Mouse (Mus musculus) layer of hippocampus, postnatal 14 days (tissue): ENCODE measurements around the gene Rhox2g. TPM values are rescaled to one million over a fixed set of nuclear protein-coding genes. Genes with fewer than 3 reads are reported as not detected.
"Not testable (repeated sequence)": the region's sequence is repeated elsewhere in the genome, so short reads cannot be mapped to it uniquely, and the experiment has no call there.

ENCODE experiments used
- DNase-seq, 2 experiments: peaks; one replicate each; pipeline ENCODE4 v3.0.0; 2021 to 2022; ENCODE audit warnings: low spot score in 2 of 2, mixed read lengths in 1 of 2
- long read RNA-seq, 2 experiments: library from polyadenylated mRNA; stranded (forward); transcript quantifications; one replicate each; pipeline ENCODE4 v2.0.0; 2021
- total RNA-seq, 2 experiments: library from RNA; stranded (reverse); gene quantifications; 2 replicates each; pipeline ENCODE4 v1.2.3; 2021

The Rhox2g gene
- not detected for total RNA-seq
- long read RNA-seq, experiment 1 = 0 reads
- long read RNA-seq, experiment 2 = 0 reads

DNA sequence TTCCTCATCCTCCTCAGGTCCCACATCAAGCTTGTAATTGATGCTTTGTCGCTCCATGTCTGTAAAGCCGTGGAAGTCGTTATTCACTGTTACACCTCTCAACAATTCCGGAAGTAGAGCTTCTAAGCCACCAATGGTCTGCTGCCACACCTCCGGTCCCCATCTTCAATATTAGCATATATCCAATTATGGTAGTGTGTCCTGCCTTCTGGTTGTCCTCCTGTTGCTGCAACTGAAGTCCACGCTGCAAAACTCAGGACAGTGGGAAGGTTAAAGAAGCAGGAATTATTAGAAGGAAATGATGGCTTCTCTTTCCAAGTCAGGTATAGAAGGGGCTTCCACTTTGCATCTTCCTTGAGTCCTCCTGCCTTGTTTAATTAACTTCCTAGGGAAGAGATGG lies at the start of gene Rhox2g:
TSS of gene Rhox2g (minus strand) at position 101 of the 400 bp plus-strand sequence.
- not testable (repeated sequence) for DNase-seq

DNA sequence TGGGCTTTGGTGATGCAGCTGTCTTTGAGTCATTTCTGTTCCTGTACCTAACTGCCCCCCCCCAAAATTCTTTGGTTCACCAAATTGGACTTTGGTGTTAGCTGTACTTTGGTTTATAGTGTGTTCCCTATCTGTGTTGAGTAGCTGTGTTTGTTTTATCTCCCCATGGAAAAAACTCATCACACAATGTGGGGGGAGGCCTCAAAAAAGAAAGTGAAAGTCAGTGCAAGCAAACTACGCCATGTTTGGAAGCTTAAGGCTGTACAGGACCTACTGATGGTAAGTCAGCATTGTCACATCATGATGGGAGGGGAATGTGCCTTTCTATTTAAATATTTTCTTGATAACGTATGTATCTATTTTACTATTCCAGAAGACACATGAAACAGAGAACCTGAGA lies 49.0 kb upstream of the Rhox2g start:
- DNase-seq = no peak

DNA sequence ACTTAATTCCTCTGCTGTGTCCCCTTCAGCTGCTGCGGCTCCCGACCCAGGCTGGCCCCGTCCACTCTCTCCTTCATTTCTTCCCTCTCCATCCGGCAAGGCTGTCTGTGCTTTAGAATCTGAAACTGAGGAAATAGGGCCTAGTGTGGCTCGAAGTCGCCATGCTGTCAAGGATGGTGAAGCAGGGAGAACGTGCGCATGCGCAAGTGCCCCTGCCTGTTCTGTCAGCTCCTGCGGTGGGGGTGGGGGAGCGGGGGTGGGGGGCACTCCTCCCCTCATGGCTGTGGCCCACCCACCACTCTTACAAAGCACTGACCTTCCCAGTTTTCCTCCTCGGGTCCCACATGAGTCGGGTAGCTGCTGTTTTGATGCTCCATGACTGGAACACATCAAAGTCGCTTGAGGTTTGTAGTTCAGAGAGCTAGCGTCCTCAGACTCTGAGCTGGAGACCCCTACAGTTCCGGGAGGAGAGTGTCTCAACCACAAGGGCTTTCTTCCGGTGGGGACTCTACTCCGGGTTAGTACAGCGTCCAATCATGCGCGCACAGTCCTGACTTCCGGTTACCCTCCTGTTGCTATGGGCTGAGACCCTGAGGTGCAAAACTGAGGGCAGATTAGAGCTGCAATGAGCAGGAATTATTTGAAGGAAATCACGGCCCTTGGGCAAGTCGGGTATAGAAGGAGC lies 39.9 kb upstream of the Rhox2g start:
- DNase-seq = no peak

DNA sequence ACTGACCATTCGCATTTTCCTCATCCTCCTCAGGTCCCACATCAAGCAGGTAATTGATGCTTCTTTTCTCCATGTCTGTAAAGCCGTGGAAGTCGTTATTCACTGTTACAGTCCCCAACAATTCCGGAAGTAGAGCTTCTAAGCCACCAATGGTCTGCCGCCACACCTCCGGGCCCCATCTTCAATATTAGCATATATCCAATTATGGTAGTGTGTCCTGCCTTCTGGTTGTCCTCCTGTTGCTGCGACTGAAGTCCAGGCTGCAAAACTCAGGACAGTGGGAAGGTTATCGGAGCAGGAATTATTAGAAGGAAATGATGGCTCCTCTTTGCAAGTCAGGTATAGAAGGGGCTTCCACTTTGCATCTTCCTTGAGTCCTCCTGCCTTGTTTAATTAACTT lies 29.9 kb upstream of the Rhox2g start, which contains the start of gene Rhox2h:
TSS of gene Rhox2h (minus strand) at position 101 of the 400 bp plus-strand sequence.
- not testable (repeated sequence) for DNase-seq

DNA sequence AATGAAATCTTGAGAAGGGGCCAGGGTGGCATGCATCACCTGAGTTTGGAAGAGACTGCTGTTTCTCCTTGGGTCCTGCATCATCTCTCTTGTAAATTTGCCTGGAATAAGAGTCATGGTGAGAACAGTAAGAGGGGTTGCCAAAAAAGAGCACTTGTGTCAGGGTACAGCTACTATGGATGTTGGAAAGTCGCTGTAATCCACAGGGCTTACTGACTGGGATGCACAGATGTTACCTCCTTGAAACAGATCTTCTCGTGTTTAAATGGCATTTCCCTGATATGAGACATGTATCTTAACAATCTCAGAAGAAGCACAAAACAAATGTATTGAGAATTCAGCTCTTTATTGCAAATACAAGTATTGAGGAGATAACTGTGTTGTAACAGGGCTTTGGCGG lies 25.4 kb upstream of the Rhox2g start, which contains the start of gene Rhox3h:
TSS of gene Rhox3h (minus strand) at position 101 of the 400 bp plus-strand sequence.
- not testable (repeated sequence) for DNase-seq

DNA sequence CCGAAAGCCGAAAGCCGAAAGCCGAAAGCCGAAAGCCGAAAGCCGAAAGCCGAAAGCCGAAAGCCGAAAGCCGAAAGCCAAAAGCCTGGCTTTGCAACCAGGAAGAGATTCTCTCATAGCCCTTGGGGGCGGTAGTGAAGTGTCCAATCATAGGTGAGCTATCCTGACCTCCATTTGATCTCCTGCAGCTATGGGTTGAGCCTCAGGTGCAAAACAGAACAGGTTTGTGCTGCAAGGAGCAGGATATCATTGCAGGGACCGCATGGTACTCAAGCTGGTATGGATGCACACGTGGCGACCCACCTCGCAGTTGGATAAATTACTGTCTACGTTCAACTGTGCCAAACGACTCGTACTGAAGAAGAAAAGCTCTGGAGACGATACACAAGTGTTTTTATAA lies 8.0 kb upstream of the Rhox2g start, which contains the start of gene Rhox4g:
TSS of gene Rhox4g (minus strand) at position 101 of the 400 bp plus-strand sequence.
- not testable (repeated sequence) for DNase-seq

DNA sequence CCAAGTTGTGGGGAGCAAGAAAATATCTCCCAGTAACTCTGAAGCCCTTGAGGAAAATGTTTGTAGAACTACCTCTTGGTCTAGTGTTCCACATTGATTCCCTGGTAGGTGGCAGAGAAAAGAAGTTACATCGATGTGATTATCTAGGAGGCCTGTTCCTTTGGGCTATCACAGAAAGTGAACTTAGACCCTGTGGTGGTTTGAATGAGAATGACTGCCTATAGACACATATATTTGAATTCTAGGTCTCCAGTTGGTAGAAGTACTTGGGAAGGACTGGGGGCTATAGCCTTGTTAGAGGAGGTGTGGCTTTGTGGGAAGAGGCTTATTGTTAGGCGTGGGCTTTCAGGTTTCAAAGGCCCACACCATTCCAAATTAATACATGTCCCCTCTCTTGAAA lies 14.8 kb downstream of the Rhox2g start, which contains the start of gene Rhox3g:
TSS of gene Rhox3g (minus strand) at position 101 of the 400 bp plus-strand sequence.
- not testable (repeated sequence) for DNase-seq

DNA sequence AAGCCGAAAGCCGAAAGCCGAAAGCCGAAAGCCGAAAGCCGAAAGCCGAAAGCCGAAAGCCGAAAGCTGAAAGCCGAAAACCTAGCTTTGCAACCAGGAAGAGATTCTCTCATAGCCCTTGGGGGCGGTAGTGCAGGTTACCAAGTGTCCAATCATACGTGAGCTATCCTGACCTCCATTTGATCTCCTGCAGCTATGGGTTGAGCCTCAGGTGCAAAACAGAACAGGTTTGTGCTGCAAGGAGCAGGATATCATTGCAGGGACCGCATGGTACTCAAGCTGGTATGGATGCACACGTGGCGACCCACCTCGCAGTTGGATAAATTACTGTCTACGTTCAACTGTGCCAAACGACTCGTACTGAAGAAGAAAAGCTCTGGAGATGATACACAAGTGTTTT lies 35.7 kb downstream of the Rhox2g start, which contains the start of gene Rhox4f:
TSS of gene Rhox4f (minus strand) at position 101 of the 400 bp plus-strand sequence.
- not testable (repeated sequence) for DNase-seq

Other genes starting within 250 kb of the Rhox2g start
- gene Rhox2b, start 231.4 kb downstream of the Rhox2g start, total RNA-seq = not detected
- not detected for gene Rhox4b, start 211.0 kb downstream of the Rhox2g start, total RNA-seq
- gene Rhox2c, start 189.8 kb downstream of the Rhox2g start, total RNA-seq = not detected
- not detected for gene Rhox3c, start 184.9 kb downstream of the Rhox2g start, total RNA-seq
- gene Rhox4c, start 163.1 kb downstream of the Rhox2g start, total RNA-seq = not detected
- not detected for gene Rhox2d, start 150.0 kb downstream of the Rhox2g start, total RNA-seq
- gene Rhox4d, start 129.1 kb downstream of the Rhox2g start, total RNA-seq = not detected
- not detected for gene Rhox2e, start 113.0 kb downstream of the Rhox2g start, total RNA-seq
- not detected for gene Rhox3e, start 101.5 kb downstream of the Rhox2g start, total RNA-seq
- gene Rhox4e, start 86.1 kb downstream of the Rhox2g start, total RNA-seq = not detected
- not detected for gene Rhox2f, start 72.1 kb downstream of the Rhox2g start, total RNA-seq
- gene Rhox3f, start 62.5 kb downstream of the Rhox2g start, total RNA-seq = not detected
- gene Rhox4f, start 35.8 kb downstream of the Rhox2g start, total RNA-seq = not detected
- gene Rhox3g, start 14.9 kb downstream of the Rhox2g start, total RNA-seq = not detected
- not detected for gene Rhox4g, start 7.9 kb upstream of the Rhox2g start, total RNA-seq
- gene Rhox3h, start 25.3 kb upstream of the Rhox2g start, total RNA-seq = not detected
- not detected for gene Rhox2h, start 29.8 kb upstream of the Rhox2g start, total RNA-seq
- gene Rhox5, start 161.4 kb upstream of the Rhox2g start, total RNA-seq = not detected
- not detected for gene Rhox6, start 183.4 kb upstream of the Rhox2g start, total RNA-seq
- gene Rhox7a, start 188.2 kb upstream of the Rhox2g start, total RNA-seq = not detected
- gene Rhox8, start 235.5 kb upstream of the Rhox2g start, total RNA-seq = not detected